Mouse (Mus musculus) heart, postnatal 0 days (tissue): ENCODE data around the gene Ubxn10.

ENCODE experiments used
- CTCF ChIP-seq: IDR thresholded peaks from 2 replicates; pipeline ENCODE4 v1.5.1; 2016; ENCODE audit warnings: antibody characterized with exemption, control low read depth, low read depth
- EP300 ChIP-seq: IDR thresholded peaks from 2 replicates; pipeline ENCODE4 v1.6.1; 2016; ENCODE audit warnings: antibody characterized with exemption, low read depth

DNA sequence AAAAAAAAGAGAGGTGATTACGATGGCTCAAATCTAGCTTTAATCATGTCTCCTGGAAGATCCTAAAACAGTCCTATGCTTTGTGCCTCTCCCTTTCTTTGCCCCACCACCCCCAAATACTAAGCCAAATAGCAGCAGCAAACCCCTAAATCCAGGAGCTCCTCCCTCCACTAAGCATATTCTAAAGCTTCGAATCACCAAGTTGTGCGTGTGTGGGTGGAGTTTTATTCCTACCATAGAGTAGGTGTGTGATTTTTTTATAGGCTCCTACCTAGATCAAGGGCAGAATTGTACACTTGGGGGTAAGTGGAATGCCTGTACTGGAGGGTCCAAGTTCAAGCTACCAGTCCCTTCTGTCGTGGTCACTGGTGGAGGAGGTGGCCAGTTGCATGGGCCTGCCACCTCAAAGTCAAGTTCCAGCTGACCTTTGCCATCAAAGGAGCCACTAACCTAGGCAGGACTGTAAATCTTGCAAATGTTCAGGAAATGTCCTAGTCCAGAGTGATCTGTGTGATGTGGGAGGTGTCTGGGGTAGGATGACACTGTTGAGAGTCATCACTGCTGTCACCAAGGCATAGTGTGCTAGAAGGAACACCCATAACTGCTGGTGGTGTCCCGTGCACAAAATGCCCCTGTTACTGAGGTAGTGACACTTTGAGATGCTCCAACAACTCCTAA is 18.2 kb downstream of the Ubxn10 start:
- no peak for TF ChIP-seq CTCF
- no peak for TF ChIP-seq EP300
